Mouse (Mus musculus) liver, embryonic 11.5 days (tissue): ENCODE results near the gene Cox5a. TPM values are rescaled to one million over a fixed set of nuclear protein-coding genes. Genes with fewer than 3 reads are reported as not detected.

Source experiments
- ATAC-seq: fragments of 200-750 bp; cut with Nextera tagmentation; replicated peaks from 2 replicates; pipeline ENCODE4 v1.8.0; 2017; ENCODE audit warnings: moderate number of reproducible peaks, mild to moderate bottlenecking, moderate TSS enrichment, moderate library complexity; ENCODE audit not compliant: low FRiP score
- DNase-seq: peaks from one replicate; pipeline ENCODE4 v3.0.0-alpha.2; 2017; ENCODE audit warnings: low spot score
- H3K27ac ChIP-seq: fragments of 300-500 bp; sonication (generic); 2 replicates; pipeline ENCODE4 v1.5.1; 2014; ENCODE audit warnings: mild to moderate bottlenecking, low read depth, low read length, control low read depth
- H3K27me3 ChIP-seq: fragments of 300-500 bp; sonication (generic); replicated peaks from 2 replicates; pipeline ENCODE4 v1.6.1; 2014; ENCODE audit warnings: low read length, mixed read lengths; ENCODE audit not compliant: control insufficient read depth, insufficient read depth
- H3K36me3 ChIP-seq: fragments of 300-500 bp; sonication (generic); 2 replicates; pipeline ENCODE4 v1.6.1; 2014; ENCODE audit warnings: mild to moderate bottlenecking, low read length, moderate library complexity, mixed read lengths; ENCODE audit not compliant: control insufficient read depth, insufficient read depth
- H3K4me1 ChIP-seq: fragments of 300-500 bp; sonication (generic); replicated peaks from 2 replicates; pipeline ENCODE4 v1.6.1; 2014; ENCODE audit warnings: low read length, mixed read lengths; ENCODE audit not compliant: control insufficient read depth, insufficient read depth
- H3K4me2 ChIP-seq: fragments of 300-500 bp; sonication (generic); 2 replicates; pipeline ENCODE4 v1.6.1; 2014; ENCODE audit warnings: mild to moderate bottlenecking, control low read depth, moderate library complexity
- H3K4me3 ChIP-seq: fragments of 300-500 bp; sonication (generic); 2 replicates; pipeline ENCODE4 v1.5.1; 2014; ENCODE audit warnings: low read depth, low read length, control low read depth
- H3K9ac ChIP-seq: fragments of 300-500 bp; sonication (generic); 2 replicates; pipeline ENCODE4 v1.6.1; 2014; ENCODE audit warnings: low read depth, low read length, control low read depth
- H3K9me3 ChIP-seq: fragments of 300-500 bp; sonication (generic); 2 replicates; pipeline ENCODE4 v1.6.1; 2016; ENCODE audit warnings: low read length, inconsistent platforms, mixed read lengths; ENCODE audit not compliant: control insufficient read depth
- WGBS: fragments of 180-500 bp; shearing (Covaris S2); extraction: QIAGEN DNeasy Blood & Tissue Kit; methylation state at CpG from one replicate; pipeline ENCODE4 v1.1.7; 2014; 5-methylcytosine and 5-hydroxymethylcytosine counted together
- polyA plus RNA-seq: library from polyadenylated mRNA; unstranded; fragments of >200 nt; fragmentation: Nextera tagmentation; extraction: Ambion mirVana; gene quantifications from 2 replicates; pipeline ENCODE4 v1.2.1, GENCODE M21; 2014

Cox5a gene
- polyA plus RNA-seq, 1 experiment from 2014 or later, result 519 TPM

DNA sequence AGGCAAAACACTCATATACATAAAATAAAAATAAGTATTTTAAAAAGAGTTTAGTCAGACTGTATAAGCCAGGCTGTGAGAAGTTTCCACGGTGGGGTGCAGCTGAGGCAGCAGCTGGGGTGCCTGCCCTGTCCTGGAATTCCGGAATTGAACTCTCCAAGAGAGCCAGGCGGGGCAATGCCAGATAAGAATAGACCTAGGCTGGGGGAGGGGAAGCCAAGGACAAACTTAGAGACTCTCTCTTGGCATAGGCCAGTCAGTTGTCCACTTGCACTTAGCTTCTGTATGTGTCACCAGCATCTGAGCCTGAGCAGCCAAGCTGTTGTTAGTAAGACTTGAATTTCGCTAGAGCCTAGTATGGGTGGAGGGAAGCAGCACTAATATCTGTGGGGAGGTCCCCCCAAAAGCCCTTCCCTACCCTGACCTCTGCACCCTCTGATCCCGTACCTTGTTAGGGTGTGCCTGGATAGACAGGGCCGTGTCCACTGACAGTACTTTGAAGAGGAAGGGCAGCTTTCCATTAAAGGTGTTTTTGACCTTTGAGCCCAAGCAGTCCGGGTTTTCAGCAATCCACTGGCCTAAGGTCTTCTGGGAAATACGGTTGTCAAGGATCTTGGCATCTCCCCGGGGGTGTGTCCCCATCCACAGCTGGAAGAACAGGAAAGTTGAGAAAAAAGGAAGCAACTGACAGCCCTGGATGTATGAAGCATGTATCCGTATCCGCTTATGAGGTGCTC is 29.2 kb downstream of the Cox5a start:
- Histone ChIP-seq H3K27me3 (no peaks in the 10 kb centered on the region), H3K9ac (no peak overlapping the region), H3K4me1 (peaks cover 20% of the 10 kb centered on the region; the same call in 1 of the 2 replicates), H3K4me2 (no peak overlapping the region), H3K9me3 (no peaks in the 10 kb centered on the region), H3K4me3 (no peak overlapping the region), H3K36me3 (peaks cover 19% of the 10 kb centered on the region), H3K27ac (no peak overlapping the region)
- WGBS, result 78% methylated on average over 11 of the region's 11 CpGs
- no peak for ATAC-seq
- DNase-seq, result no peak

DNA sequence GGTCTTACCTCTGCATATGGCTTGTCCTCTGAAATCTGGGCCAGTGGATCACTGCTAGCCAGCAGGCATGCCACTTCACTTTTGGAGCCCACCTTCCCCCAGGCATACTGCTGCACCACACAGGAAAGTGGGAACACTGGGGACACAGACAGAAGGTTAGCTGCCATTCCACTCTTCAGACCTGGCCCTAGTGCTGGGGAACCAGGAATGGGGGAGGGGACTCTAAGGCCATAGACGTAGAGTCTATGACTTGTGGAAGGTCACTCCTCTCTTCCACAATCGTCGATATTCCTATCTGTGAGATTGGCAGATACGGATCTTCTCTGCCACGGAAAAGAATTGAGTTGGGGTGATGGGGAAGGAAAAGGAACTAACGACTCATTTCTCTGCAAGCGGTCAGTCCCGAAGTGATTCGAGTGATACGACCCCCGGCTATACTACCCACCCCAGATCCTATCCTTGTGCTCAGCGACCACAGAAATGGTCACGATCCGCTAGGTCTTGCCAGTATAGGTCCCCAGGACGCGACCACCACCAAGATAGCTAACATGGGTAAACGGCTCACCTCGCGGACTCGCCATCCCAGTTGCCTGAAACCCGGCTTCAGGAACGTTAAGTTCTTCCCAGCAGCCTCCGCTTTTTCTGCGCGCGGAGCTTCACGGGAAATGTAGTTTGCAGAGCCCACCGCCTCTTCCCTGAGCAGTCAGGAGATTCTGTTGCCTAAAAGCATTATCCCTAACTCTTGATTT is 31.2 kb downstream of the Cox5a start, which contains the start of gene Mpi:
Gene Mpi (minus strand): TSS at position 625 of the 749 bp plus-strand sequence.
- H3K4me3 ChIP-seq, result peak within 1 kb of the TSS; percentile 66
- ATAC-seq (peak; percentile 47), DNase-seq (peak; percentile 63)
- H3K4me2 ChIP-seq, result peak within 1 kb of the TSS; percentile 74
- 3% methylated on average over 28 of the region's 28 CpGs for WGBS
- peaks cover 14% of the 10 kb centered on the region for H3K36me3 ChIP-seq
- H3K4me1 ChIP-seq, result peaks cover 16% of the 10 kb centered on the region; the same call in 1 of the 2 replicates
- no peak within 1 kb of the TSS for H3K27ac ChIP-seq
- no peaks in the 10 kb centered on the region for H3K9me3 ChIP-seq
- H3K27me3 ChIP-seq, result no peaks in the 10 kb centered on the region
- H3K9ac ChIP-seq, result peak within 1 kb of the TSS; percentile 58

DNA sequence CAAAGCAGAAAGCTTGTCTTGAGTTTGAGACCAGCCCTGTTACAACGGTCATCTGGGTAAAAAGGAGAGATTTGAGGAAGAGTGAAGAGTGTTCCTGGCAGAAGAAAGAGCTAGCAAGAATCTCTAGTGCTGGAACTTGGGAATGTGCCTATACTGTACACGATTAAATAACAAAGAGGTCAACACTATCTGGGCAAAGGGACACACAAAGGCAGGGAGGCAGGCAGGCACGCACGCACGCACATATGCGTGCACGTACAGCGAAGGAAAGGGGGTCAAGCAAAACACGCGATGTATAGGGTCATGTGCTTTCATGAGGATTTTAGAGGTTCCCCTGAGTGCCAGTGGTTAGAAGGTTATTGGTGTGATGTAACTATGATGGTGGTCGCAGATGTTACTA is 32.0 kb downstream of the Cox5a start:
- ATAC-seq (no peak), DNase-seq (no peak)
- Histone ChIP-seq H3K4me1 (peaks cover 10% of the 10 kb centered on the region; the same call in 1 of the 2 replicates), H3K36me3 (peaks cover 8% of the 10 kb centered on the region), H3K9ac (no peak overlapping the region), H3K4me2 (peak overlapping the region; percentile 0; the same call in 1 of the 2 replicates), H3K4me3 (no peak overlapping the region), H3K27ac (no peak overlapping the region), H3K9me3 (no peaks in the 10 kb centered on the region), H3K27me3 (no peaks in the 10 kb centered on the region)
- 68% methylated on average over 11 of the region's 11 CpGs for WGBS

DNA sequence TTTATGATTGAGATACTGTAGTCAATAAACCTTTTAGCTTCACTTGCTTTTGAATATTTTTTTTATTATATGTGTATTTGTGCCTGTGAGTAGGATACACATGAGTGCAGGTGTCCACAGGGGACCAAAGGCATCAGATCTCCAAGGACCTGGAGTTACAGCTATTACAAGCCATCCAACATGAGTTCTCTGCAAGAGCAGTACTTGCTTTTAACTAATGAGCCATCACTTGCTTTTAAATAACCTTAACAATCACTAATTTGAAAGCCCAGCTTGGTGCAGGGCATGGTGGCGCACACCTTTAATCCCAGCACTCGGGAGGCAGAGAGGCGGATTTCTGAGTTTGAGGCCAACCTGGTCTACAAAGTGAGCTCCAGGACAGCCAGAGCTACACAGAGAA is 33.7 kb downstream of the Cox5a start:
- no peak overlapping the region for H3K27ac ChIP-seq
- no peak overlapping the region for H3K4me2 ChIP-seq
- WGBS, result 62% methylated on average over 3 of the region's 3 CpGs
- H3K9me3 ChIP-seq, result no peaks in the 10 kb centered on the region
- no peaks in the 10 kb centered on the region for H3K27me3 ChIP-seq
- DNase-seq (no peak), ATAC-seq (no peak)
- H3K4me3 ChIP-seq, result no peak overlapping the region
- H3K9ac ChIP-seq, result no peak overlapping the region
- peaks cover 10% of the 10 kb centered on the region; the same call in 1 of the 2 replicates for H3K4me1 ChIP-seq
- H3K36me3 ChIP-seq, result 0 out of 2 replicates have a peak, but pooled peaks cover 4% of the 10 kb centered on the region

DNA sequence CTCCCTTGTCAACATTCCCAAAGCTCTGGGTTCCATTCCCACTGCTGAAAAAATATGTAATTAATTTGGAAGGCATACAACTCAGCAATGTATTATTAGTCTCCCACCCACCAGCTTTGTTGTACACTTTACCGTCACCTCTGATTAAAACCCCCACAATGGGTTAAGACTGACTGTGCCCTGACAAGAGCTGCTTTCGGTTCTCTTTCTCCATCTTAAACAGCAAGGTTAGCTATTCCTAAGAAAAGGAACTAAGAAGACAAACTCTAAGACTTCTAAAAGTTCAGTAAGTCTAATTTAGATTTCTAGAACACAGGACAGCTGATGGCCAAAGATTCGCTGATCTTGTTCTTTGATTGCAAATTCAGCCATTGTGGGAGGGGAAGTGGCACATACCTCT is 36.1 kb downstream of the Cox5a start:
- Histone ChIP-seq H3K4me3 (no peak overlapping the region), H3K36me3 (no peaks in the 10 kb centered on the region), H3K27ac (no peak overlapping the region), H3K4me1 (peaks cover 10% of the 10 kb centered on the region), H3K9ac (no peak overlapping the region), H3K4me2 (no peak overlapping the region), H3K27me3 (no peaks in the 10 kb centered on the region), H3K9me3 (no peaks in the 10 kb centered on the region)
- ATAC-seq (no peak), DNase-seq (no peak)
- WGBS, result 71% methylated on average over 3 of the region's 3 CpGs

DNA sequence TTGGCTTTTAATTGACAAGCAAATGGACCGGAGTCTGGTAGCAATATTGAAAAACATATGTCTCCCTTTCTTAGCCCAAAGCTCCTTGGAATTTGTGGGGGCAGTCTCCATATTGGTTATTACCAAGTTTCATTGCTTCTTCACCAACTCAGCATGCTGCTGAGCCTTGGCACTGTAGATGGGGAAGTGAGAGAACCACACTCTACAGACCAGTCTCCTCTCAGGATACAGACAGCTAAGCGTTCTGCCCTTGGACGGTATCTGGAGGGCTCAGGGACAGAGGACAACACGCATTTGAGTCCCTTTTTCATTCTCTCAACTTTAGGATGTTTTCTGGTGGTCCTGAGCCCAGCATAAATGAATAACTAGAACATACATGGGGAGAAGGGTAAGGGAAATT is 37.6 kb downstream of the Cox5a start:
- no peak overlapping the region for H3K27ac ChIP-seq
- no peaks in the 10 kb centered on the region for H3K27me3 ChIP-seq
- H3K4me3 ChIP-seq, result no peak overlapping the region
- ATAC-seq (no peak), DNase-seq (no peak)
- no peak overlapping the region for H3K4me2 ChIP-seq
- no peaks in the 10 kb centered on the region for H3K9me3 ChIP-seq
- peaks cover 16% of the 10 kb centered on the region for H3K4me1 ChIP-seq
- H3K36me3 ChIP-seq, result no peaks in the 10 kb centered on the region
- no peak overlapping the region for H3K9ac ChIP-seq
- 77% methylated on average over 4 of the region's 4 CpGs for WGBS

DNA sequence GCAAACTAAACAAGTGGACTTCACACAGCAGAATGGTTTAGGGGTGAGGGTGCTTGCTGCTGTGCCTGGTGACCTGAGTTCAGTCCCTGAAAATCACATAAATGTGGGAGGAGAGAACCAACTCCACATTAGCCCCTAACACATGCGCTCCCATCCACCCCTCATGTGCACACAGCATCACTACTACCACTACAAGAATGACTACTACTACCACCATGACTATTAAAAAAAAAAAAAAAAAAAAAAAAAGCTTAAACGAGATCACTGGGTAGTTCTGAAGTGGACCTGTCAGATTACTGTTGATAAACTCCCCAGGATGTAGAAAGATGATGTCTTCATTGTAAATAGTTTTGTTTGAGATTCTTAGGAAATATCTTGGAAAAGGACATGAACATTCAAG is 38.5 kb downstream of the Cox5a start:
- Histone ChIP-seq H3K4me3 (no peak overlapping the region), H3K27me3 (no peaks in the 10 kb centered on the region), H3K36me3 (no peaks in the 10 kb centered on the region), H3K27ac (no peak overlapping the region), H3K9ac (no peak overlapping the region), H3K4me2 (no peak overlapping the region), H3K9me3 (no peaks in the 10 kb centered on the region), H3K4me1 (peaks cover 17% of the 10 kb centered on the region)
- WGBS, result 72% methylated on average over 2 of the region's 2 CpGs
- ATAC-seq (no peak), DNase-seq (no peak)

DNA sequence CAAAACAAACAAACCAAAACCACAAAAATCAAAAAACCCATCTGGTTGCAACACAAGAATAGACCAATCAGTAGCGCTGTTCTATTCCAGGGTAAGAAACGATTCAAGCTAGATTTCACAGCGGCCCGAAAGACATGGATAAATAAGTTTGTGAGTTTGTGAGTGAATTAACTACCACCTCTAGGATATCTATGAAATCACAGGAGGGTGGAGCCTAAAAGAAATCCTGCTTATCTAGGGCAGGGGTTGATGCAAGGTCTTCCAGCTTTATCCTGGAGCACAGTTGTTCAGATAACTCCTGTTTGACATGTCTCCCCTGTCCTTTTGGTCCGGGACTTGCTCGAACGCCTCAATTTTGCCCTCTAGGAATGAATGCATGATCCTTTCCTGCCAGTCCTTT is 39.2 kb downstream of the Cox5a start:
- no peak overlapping the region for H3K9ac ChIP-seq
- WGBS, result 31% methylated on average over 7 of the region's 7 CpGs
- peak overlapping the region; percentile 93 for H3K4me2 ChIP-seq
- H3K36me3 ChIP-seq, result no peaks in the 10 kb centered on the region
- no peak for ATAC-seq
- peak overlapping the region; percentile 74 for H3K4me3 ChIP-seq
- H3K27ac ChIP-seq, result 0 out of 2 replicates have a peak overlapping the region, but pooled peaks have one; percentile 62
- no peak for DNase-seq
- H3K9me3 ChIP-seq, result no peaks in the 10 kb centered on the region
- peaks cover 17% of the 10 kb centered on the region for H3K4me1 ChIP-seq
- H3K27me3 ChIP-seq, result no peaks in the 10 kb centered on the region
